Mouse (Mus musculus) heart, embryonic 13.5 days (tissue): ENCODE measurements around the gene N4bp2l2. TPM values are rescaled to one million over a fixed set of nuclear protein-coding genes. Genes with fewer than 3 reads are reported as not detected.
"Not testable (repeated sequence)": the region's sequence is repeated elsewhere in the genome, so short reads cannot be mapped to it uniquely, and the experiment has no call there.

Source experiments
- ATAC-seq: fragments of 200-750 bp; cut with Nextera tagmentation; 2 replicates; pipeline ENCODE4 v1.8.0; 2017; ENCODE audit warnings: moderate TSS enrichment; ENCODE audit not compliant: insufficient number of reproducible peaks, low FRiP score, low TSS enrichment; ENCODE audit errors: extremely low read depth
- H3K27ac ChIP-seq: fragments of 300-500 bp; sonication (generic); replicated peaks from 2 replicates; pipeline ENCODE4 v1.5.1; 2015; ENCODE audit warnings: moderate library complexity, mild to moderate bottlenecking, inconsistent platforms
- H3K27me3 ChIP-seq: fragments of 300-500 bp; sonication (generic); replicated peaks from 2 replicates; pipeline ENCODE4 v1.6.1; 2015; ENCODE audit warnings: mild to moderate bottlenecking, inconsistent platforms
- H3K36me3 ChIP-seq: fragments of 300-500 bp; sonication (generic); 2 replicates; pipeline ENCODE4 v1.6.1; 2015; ENCODE audit warnings: mild to moderate bottlenecking, inconsistent platforms
- H3K4me1 ChIP-seq: fragments of 300-500 bp; sonication (generic); 2 replicates; pipeline ENCODE4 v1.6.1; 2015; ENCODE audit warnings: inconsistent platforms
- H3K4me2 ChIP-seq: fragments of 300-500 bp; sonication (generic); 2 replicates; pipeline ENCODE4 v1.6.1; 2015; ENCODE audit warnings: inconsistent platforms, mild to moderate bottlenecking, moderate library complexity
- H3K4me3 ChIP-seq: fragments of 300-500 bp; sonication (generic); 2 replicates; pipeline ENCODE4 v1.5.1; 2015; ENCODE audit warnings: moderate library complexity, mild to moderate bottlenecking, inconsistent platforms
- H3K9ac ChIP-seq: fragments of 300-500 bp; sonication (generic); 2 replicates; pipeline ENCODE4 v1.6.1; 2015; ENCODE audit warnings: inconsistent platforms, mild to moderate bottlenecking, moderate library complexity
- H3K9me3 ChIP-seq: fragments of 300-500 bp; sonication (generic); 2 replicates; pipeline ENCODE4 v1.6.1; 2016; ENCODE audit warnings: inconsistent platforms
- WGBS: fragments of 180-500 bp; shearing (Covaris S2); methylation state at CpG from one replicate; pipeline ENCODE4 v1.1.7; 2015; ENCODE audit warnings: mixed read lengths; 5-methylcytosine and 5-hydroxymethylcytosine counted together
- polyA plus RNA-seq: library from polyadenylated mRNA; unstranded; fragments of >200 nt; fragmentation: Nextera tagmentation; extraction: Ambion mirVana; gene quantifications from 2 replicates; pipeline ENCODE4 v1.2.1, GENCODE M21; 2015

Gene N4bp2l2
- polyA plus RNA-seq, 1 experiment from 2014 or later: 31.0 TPM

- H3K4me1 ChIP-seq: peaks cover 21% of the 10 kb centered on the region
- peak within 1 kb of the TSS; percentile 75 for H3K4me2 ChIP-seq
- H3K4me3 ChIP-seq: peak within 1 kb of the TSS; percentile 87
- WGBS: 13% methylated on average over 48 of the region's 49 CpGs
- no peaks in the 10 kb centered on the region for H3K36me3 ChIP-seq
- no peaks in the 10 kb centered on the region for H3K9me3 ChIP-seq
- H3K27ac ChIP-seq: peak within 1 kb of the TSS; percentile 95
- no peaks in the 10 kb centered on the region for H3K27me3 ChIP-seq
- ATAC-seq: peak; percentile 92
- H3K9ac ChIP-seq: peak within 1 kb of the TSS; percentile 97
Observed at GRCm38 (mm10) chr5:150673153-150673835, 7.3 kb upstream of the N4bp2l2 start, which contains the start of gene Pds5b. TSS of gene Pds5b (plus strand) at chr5:150673739.

DNA sequence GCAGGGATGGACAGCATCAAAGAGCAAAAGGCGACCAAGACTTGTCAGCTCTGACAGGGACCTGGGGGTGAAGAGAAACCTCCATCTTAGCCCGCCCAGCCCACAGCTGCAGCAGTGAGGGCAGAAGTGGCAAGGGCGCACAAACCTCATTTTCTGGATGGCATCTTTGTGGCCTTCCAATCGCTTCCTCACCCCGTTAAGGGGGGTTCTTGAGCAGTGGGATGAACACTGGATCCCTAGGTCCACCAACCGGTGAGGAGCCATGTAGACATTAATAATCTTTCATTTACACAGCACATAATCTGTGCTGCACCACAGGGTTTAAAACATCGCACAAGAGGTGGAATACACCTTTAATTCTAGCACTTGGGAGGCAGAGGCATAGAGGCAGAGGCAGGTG is 6.4 kb upstream of the N4bp2l2 start:
- Histone ChIP-seq H3K9me3 (no peaks in the 10 kb centered on the region), H3K4me3 (no peak overlapping the region), H3K4me2 (no peak overlapping the region), H3K27ac (no peak overlapping the region), H3K27me3 (no peaks in the 10 kb centered on the region), H3K36me3 (no peaks in the 10 kb centered on the region), H3K9ac (no peak overlapping the region), H3K4me1 (peaks cover 19% of the 10 kb centered on the region)
- 84% methylated on average over 7 of the region's 7 CpGs for WGBS
- ATAC-seq: no peak

- WGBS: 63% methylated on average over 4 of the region's 4 CpGs
- no peak for ATAC-seq
- peaks cover 4% of the 10 kb centered on the region for H3K4me1 ChIP-seq
- H3K36me3 ChIP-seq: no peaks in the 10 kb centered on the region
- no peak overlapping the region for H3K27ac ChIP-seq
- no peaks in the 10 kb centered on the region for H3K27me3 ChIP-seq
- H3K4me3 ChIP-seq: no peak overlapping the region
- H3K9me3 ChIP-seq: no peaks in the 10 kb centered on the region
- no peak overlapping the region for H3K9ac ChIP-seq
- no peak overlapping the region for H3K4me2 ChIP-seq
Observed at GRCm38 (mm10) chr5:150668731-150669130, 2.7 kb upstream of the N4bp2l2 start.

DNA sequence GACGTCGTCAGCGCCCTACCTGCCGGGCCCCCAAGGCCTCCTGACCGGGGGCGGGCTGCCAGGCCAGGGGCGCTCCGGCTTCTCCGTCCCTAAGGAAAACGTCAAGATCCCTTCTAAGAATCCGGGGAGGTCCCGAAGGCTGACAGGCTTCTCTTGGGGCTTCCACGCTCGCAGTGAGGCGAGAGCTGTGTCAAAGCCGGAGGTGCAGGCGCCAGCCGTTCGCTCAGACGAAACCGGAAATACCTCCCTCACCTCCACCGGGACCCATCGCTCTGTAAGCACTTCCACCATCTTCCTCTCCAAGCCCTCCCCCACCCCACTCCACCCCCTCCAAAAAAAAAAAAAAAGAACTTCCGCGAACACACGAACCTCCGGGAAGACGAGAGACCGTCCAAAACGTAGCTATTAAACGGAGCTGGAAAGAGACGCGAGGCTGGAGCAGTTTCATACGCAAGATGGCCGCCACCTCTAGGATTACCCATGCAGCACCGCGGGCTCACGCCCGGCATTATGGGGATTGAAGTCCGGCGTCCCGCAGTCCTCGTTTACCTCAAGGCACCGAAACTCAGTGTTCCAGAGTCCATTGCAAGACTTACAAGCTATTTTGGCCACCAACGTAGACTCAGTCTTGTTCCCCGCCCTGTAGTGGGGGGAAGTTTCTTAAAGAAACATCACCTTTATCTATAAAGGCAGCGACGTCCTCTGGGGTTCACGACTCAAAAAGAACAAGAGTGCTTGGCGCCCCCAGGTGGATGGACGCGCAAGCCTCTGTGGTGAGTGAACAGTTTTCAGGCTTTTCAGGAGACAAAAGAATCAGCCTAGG is 640 bp downstream of the N4bp2l2 start:
- Histone ChIP-seq H3K4me3 (peak overlapping the region; percentile 99), H3K27ac (peak overlapping the region; percentile 99), H3K27me3 (no peaks in the 10 kb centered on the region), H3K9me3 (no peaks in the 10 kb centered on the region), H3K36me3 (peaks cover 23% of the 10 kb centered on the region), H3K4me2 (peak overlapping the region; percentile 83), H3K4me1 (peaks cover 29% of the 10 kb centered on the region), H3K9ac (peak overlapping the region; percentile 97)
- WGBS: under 1% methylated on average over 52 of the region's 52 CpGs
- peak; percentile 91 for ATAC-seq

GRCm38 (mm10) chr5:150664794-150665131 is 1.2 kb downstream of the N4bp2l2 start:
- under 1% methylated on average over 10 of the region's 10 CpGs for WGBS
- ATAC-seq: no peak
- Histone ChIP-seq H3K27me3 (no peaks in the 10 kb centered on the region), H3K4me1 (peaks cover 31% of the 10 kb centered on the region), H3K4me3 (peak overlapping the region; percentile 99), H3K4me2 (peak overlapping the region; percentile 83), H3K27ac (peak overlapping the region; percentile 99), H3K9ac (peak overlapping the region; percentile 97), H3K36me3 (peaks cover 26% of the 10 kb centered on the region), H3K9me3 (no peaks in the 10 kb centered on the region)

- not testable (repeated sequence) for ATAC-seq
- H3K36me3 ChIP-seq: peaks cover 30% of the 10 kb centered on the region
- H3K9ac ChIP-seq: peak overlapping the region; percentile 61; the same call in 1 of the 2 replicates
Observed at GRCm38 (mm10) chr5:150663926-150664325, 2.1 kb downstream of the N4bp2l2 start.

GRCm38 (mm10) chr5:150660296-150660695 is 5.7 kb downstream of the N4bp2l2 start:
- ATAC-seq, H3K9me3 ChIP-seq, H3K27me3 ChIP-seq, H3K4me3 ChIP-seq, H3K27ac ChIP-seq, H3K9ac ChIP-seq: not testable (repeated sequence)
- H3K36me3 ChIP-seq: peaks cover 43% of the 10 kb centered on the region
- peaks cover 55% of the 10 kb centered on the region for H3K4me1 ChIP-seq
- WGBS: 96% methylated on average over 3 of the region's 3 CpGs
- H3K4me2 ChIP-seq: peak overlapping the region; percentile 44

More at GRCm38 (mm10) chr5:150663926-150664325, 2.1 kb downstream of the N4bp2l2 start:
- H3K27me3 ChIP-seq, H3K9me3 ChIP-seq: not testable (repeated sequence)
- Histone ChIP-seq H3K4me3 (peak overlapping the region; percentile 99), H3K4me2 (peak overlapping the region; percentile 83), H3K4me1 (peaks cover 34% of the 10 kb centered on the region), H3K27ac (peak overlapping the region; percentile 48; the same call in 1 of the 2 replicates)
- 22% methylated on average over 7 of the region's 7 CpGs for WGBS

GRCm38 (mm10) chr5:150659425-150659824 is 6.6 kb downstream of the N4bp2l2 start:
- H3K4me2 ChIP-seq, H3K9ac ChIP-seq, ATAC-seq, H3K27me3 ChIP-seq, H3K4me3 ChIP-seq, H3K27ac ChIP-seq, H3K9me3 ChIP-seq: not testable (repeated sequence)
- WGBS: 82% methylated on average over 6 of the region's 6 CpGs
- peaks cover 58% of the 10 kb centered on the region for H3K4me1 ChIP-seq
- H3K36me3 ChIP-seq: peaks cover 43% of the 10 kb centered on the region

GRCm38 (mm10) chr5:150654548-150654947 is 11.4 kb downstream of the N4bp2l2 start:
- H3K4me1 ChIP-seq: peaks cover 25% of the 10 kb centered on the region
- H3K4me3 ChIP-seq: no peak overlapping the region
- H3K9me3 ChIP-seq: no peaks in the 10 kb centered on the region
- no peak for ATAC-seq
- no peak overlapping the region for H3K9ac ChIP-seq
- H3K27ac ChIP-seq: no peak overlapping the region
- no peak overlapping the region for H3K4me2 ChIP-seq
- peaks cover 22% of the 10 kb centered on the region for H3K36me3 ChIP-seq
- no peaks in the 10 kb centered on the region for H3K27me3 ChIP-seq

DNA sequence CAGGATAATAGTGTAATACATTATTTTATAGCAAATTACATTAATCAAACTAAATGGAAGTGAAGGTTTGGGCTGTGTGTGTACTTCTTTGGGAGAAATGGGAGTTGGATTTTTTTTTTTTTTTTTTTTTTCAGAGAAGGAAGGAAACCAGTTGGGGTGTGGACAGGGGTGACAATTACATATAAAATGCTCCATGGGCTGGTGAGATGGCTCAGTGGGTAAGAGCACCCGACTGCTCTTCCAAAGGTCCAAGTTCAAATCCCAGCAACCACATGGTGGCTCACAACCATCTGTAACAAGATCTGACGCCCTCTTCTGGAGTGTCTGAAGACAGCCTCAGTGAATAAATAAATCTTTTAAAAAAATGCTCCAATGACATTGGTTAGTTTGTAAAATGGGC is 13.4 kb downstream of the N4bp2l2 start:
- ATAC-seq: no peak
- H3K36me3 ChIP-seq: peaks cover 28% of the 10 kb centered on the region
- no peak overlapping the region for H3K4me3 ChIP-seq
- no peaks in the 10 kb centered on the region for H3K9me3 ChIP-seq
- H3K4me1 ChIP-seq: peaks cover 11% of the 10 kb centered on the region
- no peaks in the 10 kb centered on the region for H3K27me3 ChIP-seq
- 84% methylated on average over 2 of the region's 2 CpGs for WGBS
- no peak overlapping the region for H3K4me2 ChIP-seq
- H3K9ac ChIP-seq: no peak overlapping the region
- no peak overlapping the region for H3K27ac ChIP-seq

DNA sequence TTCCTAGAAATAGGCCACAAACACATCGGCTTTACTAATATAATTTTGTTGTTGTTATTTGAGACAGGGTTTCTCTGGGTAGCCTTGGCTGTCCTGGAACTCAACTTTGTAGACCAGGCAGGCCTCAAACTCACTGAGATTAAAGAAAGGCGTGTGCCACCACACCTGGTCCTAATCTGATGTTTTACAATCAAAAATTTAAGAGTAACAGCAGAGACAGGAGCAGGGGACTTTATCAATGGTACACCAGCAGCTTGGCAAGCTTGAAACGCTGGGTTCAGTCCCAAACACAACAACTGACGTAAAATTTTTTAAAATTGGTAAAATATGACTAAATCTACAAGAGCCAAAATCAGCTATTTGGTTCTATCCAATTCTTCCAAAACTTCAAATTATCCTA is 21.1 kb downstream of the N4bp2l2 start:
- no peak for ATAC-seq
- Histone ChIP-seq H3K27me3 (no peaks in the 10 kb centered on the region), H3K4me1 (no peaks in the 10 kb centered on the region), H3K9ac (no peak overlapping the region), H3K9me3 (no peaks in the 10 kb centered on the region), H3K36me3 (peaks cover 82% of the 10 kb centered on the region), H3K27ac (no peak overlapping the region), H3K4me2 (no peak overlapping the region), H3K4me3 (no peak overlapping the region)
- 86% methylated on average over 4 of the region's 4 CpGs for WGBS
